Mouse (Mus musculus): ENCODE measurements around the gene Rnh1.

The Rnh1 gene

GRCm38 (mm10) chr7:141204546-141204945 is 31.9 kb upstream of the Rnh1 start:
- DNase-seq = no peak

DNA sequence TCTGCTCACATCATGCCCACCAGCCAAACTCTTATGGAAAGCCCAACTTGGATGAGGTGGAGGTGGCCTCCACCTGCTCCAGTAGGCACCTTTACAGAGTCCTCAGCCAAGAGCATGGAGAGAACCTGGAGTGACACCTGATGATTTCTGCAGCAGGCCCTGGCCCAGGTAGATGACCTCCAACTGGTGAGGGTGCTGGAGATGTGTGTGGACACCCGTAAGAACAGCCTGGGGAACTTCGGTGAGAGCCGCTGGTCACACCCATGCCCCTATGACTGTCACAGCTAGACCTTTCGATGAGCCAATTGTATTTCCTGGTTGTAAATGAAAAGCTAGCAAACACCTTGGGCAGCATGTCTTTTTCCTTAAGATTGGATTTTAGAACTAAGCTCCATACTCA is 25.5 kb upstream of the Rnh1 start:
- no peak for DNase-seq

DNA sequence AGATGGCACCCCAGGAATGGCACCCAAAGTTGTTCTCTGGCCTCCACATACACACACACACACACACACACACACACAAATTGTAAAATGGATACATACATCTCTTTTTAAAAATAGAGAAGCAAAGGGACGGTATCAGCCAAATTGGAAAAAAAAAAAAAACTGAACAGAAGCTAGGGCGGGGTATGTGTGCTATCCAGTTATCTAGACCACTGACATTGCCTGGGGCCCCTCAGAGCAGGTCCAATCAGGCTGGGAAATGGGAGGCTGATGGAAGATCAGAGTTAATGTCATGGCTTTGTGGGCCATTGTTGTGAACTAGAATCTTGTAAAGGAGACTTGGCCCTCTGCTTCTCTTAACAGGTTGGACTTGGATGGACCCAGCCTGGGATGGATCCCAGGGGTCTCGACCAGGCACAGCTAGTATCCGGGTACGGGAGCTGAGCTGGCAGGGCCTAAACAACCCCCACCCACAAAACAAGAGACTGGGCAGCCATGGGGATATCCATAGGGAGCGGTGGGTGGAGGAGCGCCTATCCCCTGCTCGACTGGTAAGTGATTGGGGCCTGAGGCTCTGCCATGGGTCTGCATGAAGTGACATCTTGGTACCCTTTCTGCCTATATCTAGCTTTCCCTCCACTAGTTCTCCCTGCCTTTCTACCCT is 24.1 kb upstream of the Rnh1 start:
- no peak for DNase-seq

- DNase-seq = no peak
Measured at GRCm38 (mm10) chr7:141195754-141196153, 23.1 kb upstream of the Rnh1 start.

GRCm38 (mm10) chr7:141194830-141195229 is 22.2 kb upstream of the Rnh1 start:
- peak; percentile 97 for DNase-seq

DNA sequence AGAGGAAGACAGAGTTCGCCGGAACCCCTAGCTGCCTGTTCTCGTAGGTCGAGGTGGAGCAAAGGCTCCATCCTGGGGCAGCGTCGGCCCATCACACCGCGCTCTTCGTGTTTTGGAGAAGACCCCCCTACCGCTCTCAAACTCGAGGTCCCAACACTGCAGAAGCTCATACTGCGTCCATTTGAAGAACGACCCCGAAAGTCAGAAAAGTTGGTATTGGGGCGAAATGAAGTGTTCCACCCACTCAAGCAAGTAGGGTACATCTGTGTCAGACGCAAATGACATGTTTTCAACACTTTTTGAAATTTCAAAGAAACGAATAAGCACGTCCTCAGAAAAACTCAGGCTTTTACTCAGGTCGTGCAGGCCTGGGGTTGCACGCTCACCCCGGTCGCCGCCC is 21.8 kb upstream of the Rnh1 start:
- DNase-seq = no peak

- peak; percentile 99 for DNase-seq
Measured at GRCm38 (mm10) chr7:141193948-141194347, 21.3 kb upstream of the Rnh1 start, which contains the start of the genes Hras and Lrrc56. Gene Hras, minus strand, starts transcription at chr7:141194005. Gene Lrrc56, plus strand, starts transcription at chr7:141194157.

DNA sequence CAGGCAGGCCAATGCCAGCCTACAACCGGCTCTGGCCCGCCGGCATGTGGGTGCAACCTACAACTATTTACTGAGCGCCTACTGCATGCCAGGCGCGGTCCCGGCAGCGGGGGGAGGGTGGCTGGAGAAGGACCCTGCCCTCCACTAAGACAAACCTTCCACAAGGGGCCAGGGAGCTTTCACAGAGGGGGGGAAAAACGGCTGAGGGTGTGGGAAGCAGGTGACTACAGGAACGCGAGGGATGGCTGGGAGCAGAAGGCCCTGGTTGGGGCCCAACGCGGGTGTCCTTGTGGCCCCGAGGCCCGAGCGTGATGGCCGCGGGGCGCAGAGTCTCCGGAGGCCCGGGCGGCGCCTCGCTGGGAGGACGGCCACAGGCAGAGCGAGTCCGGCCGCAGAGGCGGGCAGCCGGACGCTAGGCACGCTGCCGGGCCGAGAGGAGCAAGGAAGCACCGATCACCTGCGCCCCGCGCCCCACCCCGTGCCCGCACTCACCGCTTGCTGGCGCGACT is 20.7 kb upstream of the Rnh1 start:
- DNase-seq = no peak

DNA sequence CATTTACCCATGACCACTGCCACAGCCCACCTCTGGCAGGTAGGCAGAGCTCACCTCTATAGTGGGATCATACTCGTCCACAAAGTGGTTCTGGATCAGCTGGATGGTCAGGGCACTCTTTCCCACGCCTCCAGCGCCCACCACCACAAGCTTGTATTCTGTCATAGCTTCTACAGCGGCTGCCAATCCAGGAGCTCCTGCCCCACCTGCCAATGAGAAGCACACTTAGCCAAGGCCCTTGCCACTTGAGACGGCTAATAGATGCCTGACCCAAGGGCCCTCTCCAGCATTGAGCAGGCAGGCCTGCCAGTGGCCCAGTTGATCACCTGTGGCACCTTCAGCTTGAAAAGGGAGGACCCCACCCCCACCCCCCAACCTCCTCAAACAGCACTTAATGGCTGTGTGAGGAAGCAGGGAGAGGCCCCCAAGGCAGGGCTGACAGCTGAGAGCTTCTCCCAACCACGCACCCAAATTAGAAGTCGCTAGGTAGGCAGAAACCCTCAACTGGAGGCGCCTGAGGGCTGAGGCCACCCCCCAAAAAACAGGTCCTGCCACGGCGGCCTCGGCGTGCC is 20.2 kb upstream of the Rnh1 start:
- DNase-seq = no peak

DNA sequence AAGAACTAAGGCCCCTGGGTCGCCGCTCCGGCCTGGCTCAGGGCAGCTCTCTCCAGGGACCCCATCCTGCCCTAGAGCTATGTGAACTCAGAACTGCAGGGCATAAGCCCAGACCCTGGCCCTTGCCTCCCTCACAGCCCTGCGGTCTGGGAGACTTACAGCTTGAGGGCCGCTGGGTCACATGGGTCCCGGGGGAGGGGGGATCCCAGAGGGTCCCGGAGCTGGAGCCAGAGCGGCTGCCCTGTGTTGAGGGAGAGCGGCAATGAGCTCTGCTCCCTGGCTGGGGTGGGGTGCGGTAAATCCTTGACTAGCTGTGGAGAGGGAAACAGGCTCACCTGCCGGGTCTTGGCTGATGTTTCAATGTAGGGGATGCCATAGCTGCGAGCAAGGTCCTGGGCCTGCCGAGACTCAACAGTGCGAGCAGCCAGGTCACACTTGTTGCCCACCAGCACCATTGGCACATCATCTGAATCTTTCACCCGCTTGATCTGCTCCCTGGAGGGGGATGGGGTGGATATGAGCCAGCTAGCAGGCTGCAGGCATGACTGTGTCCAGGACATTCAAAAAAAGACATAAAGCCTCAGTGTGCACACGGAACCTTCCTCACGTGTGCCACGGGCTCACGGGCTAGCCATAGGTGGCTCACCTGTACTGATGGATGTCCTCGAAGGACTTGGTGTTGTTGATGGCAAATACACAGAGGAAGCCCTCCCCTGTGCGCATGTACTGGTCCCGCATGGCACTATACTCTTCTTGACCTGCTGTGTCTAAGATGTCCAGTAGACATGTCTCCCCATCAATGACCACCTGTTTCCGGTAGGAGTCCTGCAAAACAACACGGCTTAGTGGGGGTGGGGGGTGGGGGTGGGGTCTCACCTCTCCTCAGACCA is 19.4 kb upstream of the Rnh1 start:
- no peak for DNase-seq

GRCm38 (mm10) chr7:141191036-141191435 is 18.4 kb upstream of the Rnh1 start:
- no peak for DNase-seq

GRCm38 (mm10) chr7:141190220-141190619 is 17.6 kb upstream of the Rnh1 start:
- DNase-seq = no peak

DNA sequence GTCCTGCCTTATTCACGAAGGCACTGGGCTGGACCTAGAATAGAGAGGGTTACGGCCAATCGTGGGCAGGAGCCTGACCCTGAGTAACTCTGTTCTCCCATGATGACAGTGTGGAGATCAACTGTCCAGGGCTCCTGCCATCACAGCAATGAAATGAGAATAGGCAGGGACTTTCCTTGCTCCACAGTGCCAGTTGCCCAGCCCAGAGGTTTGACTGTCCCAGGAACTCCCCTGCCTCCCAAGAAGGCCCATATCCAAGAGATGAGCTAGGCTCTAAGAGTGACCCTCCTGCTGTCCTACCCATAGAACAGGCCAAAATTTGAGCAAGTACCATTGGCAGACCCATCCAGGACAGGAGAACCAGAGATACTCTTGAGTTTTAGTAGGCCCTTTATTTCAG is 16.1 kb upstream of the Rnh1 start:
- DNase-seq = no peak

DNA sequence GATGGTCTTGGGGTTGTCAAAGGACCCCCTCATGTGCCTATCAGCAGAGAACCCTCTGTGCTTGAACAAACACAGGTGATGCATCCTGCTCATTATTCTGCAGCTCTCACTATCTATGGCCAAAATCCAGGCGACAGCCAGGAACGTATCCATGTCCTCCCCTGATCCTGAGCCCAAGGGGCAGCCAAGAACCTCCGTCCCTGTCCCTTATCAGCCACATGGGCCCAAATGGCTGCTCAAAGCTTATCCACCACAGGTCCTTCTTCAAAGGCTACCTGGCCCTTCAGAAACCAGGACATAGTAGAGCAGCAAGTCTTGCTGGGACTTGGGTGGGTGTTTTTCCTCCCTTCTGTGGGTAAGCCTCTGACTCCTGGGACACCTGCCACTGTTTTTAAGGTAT is 15.5 kb upstream of the Rnh1 start:
- DNase-seq = no peak

- peak; percentile 90 for DNase-seq
Measured at GRCm38 (mm10) chr7:141176173-141176572, 3.5 kb upstream of the Rnh1 start.

DNA sequence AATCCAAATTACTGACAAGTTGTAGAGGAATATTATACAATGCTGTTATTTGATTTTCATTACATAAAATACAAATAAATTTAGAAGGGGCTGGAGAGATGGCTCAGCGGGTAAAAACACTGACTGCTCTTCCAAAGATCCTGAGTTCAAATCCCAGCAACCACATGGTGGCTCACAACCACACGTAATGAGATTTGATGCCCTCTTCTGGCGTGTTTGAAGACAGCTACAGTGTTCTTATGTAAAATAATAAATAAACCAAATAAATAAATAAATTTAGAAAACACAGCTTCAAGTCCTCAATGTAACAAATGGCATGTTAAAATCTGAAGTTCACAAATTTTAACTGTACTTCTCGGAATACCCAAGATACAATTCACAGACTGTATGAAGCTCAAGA is 2.4 kb upstream of the Rnh1 start:
- DNase-seq = no peak

DNA sequence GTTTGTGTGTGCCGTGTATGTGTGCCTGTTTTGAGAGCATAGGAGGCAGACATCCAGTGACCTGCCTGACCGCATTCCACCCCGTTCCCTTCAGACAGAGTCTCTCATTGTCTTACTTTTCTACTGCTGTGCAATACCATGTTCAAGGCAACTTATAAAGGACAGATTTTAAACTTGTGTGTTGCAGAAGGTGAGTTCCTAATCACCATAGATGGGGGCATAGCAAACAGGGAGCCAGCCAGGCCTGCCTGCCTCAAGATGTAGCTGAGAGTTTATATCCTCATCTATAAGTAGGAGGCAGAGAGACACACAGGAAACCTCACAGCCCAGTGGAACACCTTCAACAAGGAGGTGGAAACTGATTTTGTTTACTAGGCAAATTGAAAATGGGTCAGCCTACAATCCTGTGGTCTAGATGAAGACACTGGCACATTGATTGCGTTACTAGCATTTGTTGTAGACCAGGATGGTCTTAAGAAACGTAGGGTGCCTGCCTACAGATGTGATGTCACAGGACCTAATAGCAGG is 730 bp upstream of the Rnh1 start:
- no peak for DNase-seq

- no peak for DNase-seq
Measured at GRCm38 (mm10) chr7:141169866-141170265, 2.8 kb downstream of the Rnh1 start.

GRCm38 (mm10) chr7:141169300-141169699 is 3.4 kb downstream of the Rnh1 start:
- no peak for DNase-seq

GRCm38 (mm10) chr7:141168518-141168953 is 4.1 kb downstream of the Rnh1 start:
- DNase-seq = peak; percentile 65

- peak; percentile 20 for DNase-seq
Measured at GRCm38 (mm10) chr7:141167901-141168517, 4.6 kb downstream of the Rnh1 start.

GRCm38 (mm10) chr7:141164850-141165249 is 7.8 kb downstream of the Rnh1 start:
- no peak for DNase-seq

DNA sequence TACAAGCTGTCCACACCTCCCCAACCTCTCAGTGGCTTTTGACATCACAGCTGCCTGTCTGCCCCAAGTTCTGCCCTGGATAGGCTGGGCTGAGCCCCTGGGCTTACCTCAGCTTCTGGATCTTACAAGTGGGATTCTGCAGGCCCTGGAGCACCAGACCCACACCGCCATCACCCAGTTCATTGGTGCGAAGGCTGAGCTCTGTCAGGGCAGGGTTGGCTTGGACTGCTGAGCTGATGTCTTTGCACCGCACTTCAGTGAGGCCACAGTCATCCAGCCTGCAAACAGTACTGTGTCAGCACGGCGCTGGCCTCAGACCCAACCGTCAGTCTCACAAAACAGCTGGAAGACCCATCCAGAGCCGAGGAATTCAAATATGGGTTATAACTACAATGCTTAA is 8.3 kb downstream of the Rnh1 start:
- DNase-seq = no peak

Data from embryo, embryonic 11 days (tissue).